Mouse (Mus musculus) bone marrow macrophage, adult 2 months (primary cell): ENCODE results near the gene Scaf8.
"Not testable (repeated sequence)": the region's sequence is repeated elsewhere in the genome, so short reads cannot be mapped to it uniquely, and the experiment has no call there.

Source experiments
- CTCF ChIP-seq: IDR thresholded peaks from 2 replicates; pipeline ENCODE4 v1.5.1; 2012; ENCODE audit warnings: low read depth, mild to moderate bottlenecking, low read length, moderate library complexity
- POLR2A ChIP-seq: IDR thresholded peaks from 2 replicates; pipeline ENCODE4 v1.6.1; 2012; ENCODE audit warnings: mild to moderate bottlenecking, low read depth, low read length, borderline replicate concordance

- TF ChIP-seq POLR2A, CTCF: not testable (repeated sequence)
These were observed 36.8 kb upstream of the Scaf8 start for GRCm38 (mm10) chr17:3077936-3078335.
